Mouse (Mus musculus): ENCODE measurements at regions not wholly inside any gene's neighbourhood (a gene's known extent, or its start where the extent isn't known, plus 50 kb on each side); places are given as distances from the start of the nearest gene placed in this dataset.

DNA sequence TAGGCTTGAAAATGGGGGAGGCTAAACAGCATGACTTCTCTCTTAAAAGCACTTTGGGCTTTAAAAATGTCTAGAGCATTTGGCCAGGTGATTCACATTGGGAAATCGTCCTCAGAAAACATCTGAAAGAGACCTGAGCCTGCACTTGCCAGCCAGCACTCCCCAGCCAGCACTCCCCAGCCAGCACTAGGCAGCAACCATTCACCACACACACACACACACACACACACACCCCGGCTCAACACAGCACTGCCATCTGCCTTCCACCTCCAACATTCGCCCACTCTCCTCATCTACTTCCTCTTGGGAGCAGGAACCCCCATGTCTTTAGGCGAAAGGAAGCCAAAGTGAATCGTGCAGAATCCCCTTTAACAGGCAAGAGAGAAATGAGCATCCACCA is 85.4 kb downstream of the Atp23 start:
- Histone ChIP-seq H3K9me3 (replicated peaks) (no peaks in the 10 kb centered on the region), H3K4me3 (replicated peaks) (no peak overlapping the region), H3K4me2 (no peak overlapping the region), H3K27ac (no peak overlapping the region), H3K4me1 (peaks cover 6% of the 10 kb centered on the region; the same call in 1 of the 2 replicates), H3K9ac (no peak overlapping the region), H3K36me3 (no peaks in the 10 kb centered on the region), H3K27me3 (no peaks in the 10 kb centered on the region)
- ATAC-seq (replicated peaks; ENCODE audit: low FRiP score), result no peak
- WGBS, result 77% methylated on average over 5 of the region's 5 CpGs

- peaks cover 12% of the 10 kb centered on the region for H3K4me1 ChIP-seq
- H3K36me3 ChIP-seq, result no peaks in the 10 kb centered on the region
- H3K9me3 ChIP-seq (replicated peaks), result no peaks in the 10 kb centered on the region
- H3K4me2 ChIP-seq, result no peak overlapping the region
- WGBS, result 91% methylated on average over 18 of the region's 18 CpGs
- H3K9ac ChIP-seq, result no peak overlapping the region
- no peak for ATAC-seq (replicated peaks; ENCODE audit: low FRiP score)
- H3K27ac ChIP-seq, result no peak overlapping the region
- no peak overlapping the region for H3K4me3 ChIP-seq (replicated peaks)
- H3K27me3 ChIP-seq, result no peaks in the 10 kb centered on the region
These were observed 86.2 kb downstream of the Atp23 start for GRCm38 (mm10) chr10:126814968-126815367.

DNA sequence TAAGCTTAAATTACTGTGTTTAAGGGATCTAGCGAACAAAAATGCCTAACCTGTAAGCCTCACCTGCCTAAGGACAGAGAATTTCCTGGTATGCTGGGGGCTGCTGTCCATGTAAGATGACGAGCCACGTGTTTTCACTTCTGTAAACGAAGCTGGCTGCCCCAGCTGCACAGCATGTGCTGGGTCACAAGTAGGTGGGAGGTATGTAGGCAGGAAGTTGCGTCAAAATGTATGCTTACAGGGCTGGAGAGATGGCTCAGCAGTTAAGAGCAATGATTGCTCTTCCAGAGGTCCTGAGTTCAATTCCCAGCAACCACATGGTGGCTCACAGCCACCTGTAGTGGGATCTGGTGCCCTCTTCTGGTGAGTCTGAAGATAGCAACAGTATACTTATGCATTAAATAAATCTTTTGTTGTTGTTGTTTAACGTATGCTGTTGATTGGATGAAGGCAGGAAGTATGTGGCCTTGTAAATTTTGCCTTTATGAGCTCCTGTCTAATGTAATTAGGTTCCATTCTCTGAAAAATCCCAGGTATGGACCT is 88.0 kb downstream of the Atp23 start:
- WGBS, result 83% methylated on average over 6 of the region's 6 CpGs
- Histone ChIP-seq H3K27me3 (no peaks in the 10 kb centered on the region), H3K4me2 (no peak overlapping the region), H3K9ac (no peak overlapping the region), H3K4me3 (replicated peaks) (no peak overlapping the region), H3K36me3 (no peaks in the 10 kb centered on the region), H3K27ac (no peak overlapping the region), H3K9me3 (replicated peaks) (no peaks in the 10 kb centered on the region), H3K4me1 (peaks cover 19% of the 10 kb centered on the region)
- ATAC-seq (replicated peaks; ENCODE audit: low FRiP score), result no peak

- Histone ChIP-seq H3K27ac (no peak overlapping the region), H3K4me1 (peaks cover 19% of the 10 kb centered on the region), H3K27me3 (no peaks in the 10 kb centered on the region), H3K4me2 (no peak overlapping the region), H3K36me3 (no peaks in the 10 kb centered on the region), H3K9me3 (replicated peaks) (no peaks in the 10 kb centered on the region), H3K9ac (no peak overlapping the region), H3K4me3 (replicated peaks) (no peak overlapping the region)
- no peak for ATAC-seq (replicated peaks; ENCODE audit: low FRiP score)
- WGBS, result 64% methylated on average over 7 of the region's 7 CpGs
These were observed 88.9 kb downstream of the Atp23 start for GRCm38 (mm10) chr10:126812243-126812755.

- H3K9me3 ChIP-seq (replicated peaks), result no peaks in the 10 kb centered on the region
- ATAC-seq (replicated peaks; ENCODE audit: low FRiP score), result 0 out of 2 replicates have a peak, but pooled peaks have one; percentile 44
- peak overlapping the region; percentile 55; the same call in 1 of the 2 replicates for H3K4me2 ChIP-seq
- H3K9ac ChIP-seq, result no peak overlapping the region
- no peaks in the 10 kb centered on the region for H3K27me3 ChIP-seq
- H3K4me1 ChIP-seq, result peaks cover 19% of the 10 kb centered on the region
- 57% methylated on average over 11 of the region's 11 CpGs for WGBS
- no peak overlapping the region for H3K27ac ChIP-seq
- no peaks in the 10 kb centered on the region for H3K36me3 ChIP-seq
- no peak overlapping the region for H3K4me3 ChIP-seq (replicated peaks)
These were observed 90.6 kb downstream of the Atp23 start for GRCm38 (mm10) chr10:126810346-126811095.

DNA sequence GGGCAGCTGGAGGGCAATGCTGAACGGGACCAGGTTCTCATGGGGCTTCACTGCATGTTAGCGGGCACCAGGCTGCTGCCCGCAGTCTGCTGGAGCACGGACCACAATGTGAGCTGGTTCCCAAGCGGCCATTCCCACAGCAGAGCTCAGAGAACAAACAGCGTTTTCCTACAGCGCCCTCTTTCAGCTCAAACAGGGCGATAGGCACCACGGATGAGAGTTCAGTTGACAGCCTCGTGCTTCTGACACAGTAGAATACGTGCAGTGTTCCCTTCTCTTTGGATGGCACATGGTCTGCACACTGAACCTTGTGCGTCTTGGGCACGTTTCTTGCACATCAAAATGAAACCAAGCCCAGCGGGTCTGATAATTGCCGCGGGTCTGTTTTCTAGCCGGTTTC is 91.6 kb downstream of the Atp23 start:
- Histone ChIP-seq H3K9ac (no peak overlapping the region), H3K4me1 (peaks cover 19% of the 10 kb centered on the region), H3K4me3 (replicated peaks) (peak overlapping the region; percentile 32), H3K9me3 (replicated peaks) (no peaks in the 10 kb centered on the region), H3K4me2 (peak overlapping the region; percentile 55), H3K36me3 (no peaks in the 10 kb centered on the region), H3K27me3 (no peaks in the 10 kb centered on the region), H3K27ac (no peak overlapping the region)
- 0 out of 2 replicates have a peak, but pooled peaks have one; percentile 28 for ATAC-seq (replicated peaks; ENCODE audit: low FRiP score)
- 50% methylated on average over 17 of the region's 17 CpGs for WGBS

GRCm38 (mm10) chr10:126806881-126807280 is 94.3 kb downstream of the Atp23 start:
- no peak overlapping the region for H3K27ac ChIP-seq
- H3K36me3 ChIP-seq, result no peaks in the 10 kb centered on the region
- no peak overlapping the region for H3K9ac ChIP-seq
- ATAC-seq (replicated peaks; ENCODE audit: low FRiP score), result no peak
- WGBS, result 95% methylated on average over 4 of the region's 4 CpGs
- no peaks in the 10 kb centered on the region for H3K27me3 ChIP-seq
- H3K4me3 ChIP-seq (replicated peaks), result no peak overlapping the region
- H3K4me2 ChIP-seq, result no peak overlapping the region
- no peaks in the 10 kb centered on the region for H3K9me3 ChIP-seq (replicated peaks)
- H3K4me1 ChIP-seq, result peaks cover 18% of the 10 kb centered on the region

DNA sequence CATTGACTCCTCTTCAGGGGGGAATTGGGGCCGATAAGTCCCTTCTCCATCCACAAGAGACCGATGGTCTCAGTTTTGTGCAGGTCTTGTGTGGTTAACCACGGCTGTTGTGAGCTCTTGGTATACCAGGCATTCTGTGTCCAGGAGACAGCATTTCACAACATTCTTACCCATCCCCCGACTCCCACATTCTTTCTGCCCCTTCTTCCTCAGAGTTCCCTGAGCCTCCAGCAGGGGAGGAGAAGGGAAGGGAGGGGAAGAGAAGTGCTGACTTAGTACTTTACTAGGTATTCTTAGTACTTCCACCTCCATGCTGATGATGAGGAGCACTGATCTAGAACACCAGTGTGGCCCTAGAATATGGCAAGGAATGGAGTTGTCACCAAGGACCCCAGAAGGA is 98.4 kb downstream of the Atp23 start:
- Histone ChIP-seq H3K4me2 (no peak overlapping the region), H3K9ac (no peak overlapping the region), H3K27ac (no peak overlapping the region), H3K36me3 (no peaks in the 10 kb centered on the region), H3K4me3 (replicated peaks) (no peak overlapping the region), H3K4me1 (no peaks in the 10 kb centered on the region), H3K9me3 (replicated peaks) (no peaks in the 10 kb centered on the region), H3K27me3 (no peaks in the 10 kb centered on the region)
- no peak for ATAC-seq (replicated peaks; ENCODE audit: low FRiP score)
- WGBS, result 80% methylated on average over 4 of the region's 4 CpGs

DNA sequence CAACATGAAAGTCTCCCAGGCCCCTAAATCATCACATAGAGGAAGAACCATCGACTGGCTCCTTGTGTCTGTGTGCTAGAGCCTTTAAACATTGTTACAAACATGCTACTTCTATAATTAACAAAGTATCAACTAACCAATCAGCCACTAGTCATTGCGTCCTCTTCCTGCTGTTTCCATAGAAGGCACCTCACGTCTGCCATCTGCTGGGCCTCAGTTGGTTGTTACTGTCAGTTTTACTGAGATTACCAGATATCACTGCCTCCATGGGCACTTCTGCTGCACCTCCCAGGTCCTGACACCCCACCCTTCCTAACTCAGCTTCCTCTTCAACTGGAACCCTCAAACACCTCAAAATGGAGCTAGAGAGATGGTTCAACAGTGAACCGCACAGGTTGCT is 101.8 kb downstream of the Atp23 start:
- ATAC-seq (replicated peaks; ENCODE audit: low FRiP score), result no peak
- 63% methylated on average over 4 of the region's 4 CpGs for WGBS
- no peak overlapping the region for H3K27ac ChIP-seq
- H3K4me2 ChIP-seq, result no peak overlapping the region
- H3K9me3 ChIP-seq (replicated peaks), result no peaks in the 10 kb centered on the region; the same call in 1 of the 2 replicates
- no peaks in the 10 kb centered on the region for H3K27me3 ChIP-seq
- no peak overlapping the region for H3K4me3 ChIP-seq (replicated peaks)
- H3K9ac ChIP-seq, result no peak overlapping the region
- H3K4me1 ChIP-seq, result no peaks in the 10 kb centered on the region
- no peaks in the 10 kb centered on the region for H3K36me3 ChIP-seq

DNA sequence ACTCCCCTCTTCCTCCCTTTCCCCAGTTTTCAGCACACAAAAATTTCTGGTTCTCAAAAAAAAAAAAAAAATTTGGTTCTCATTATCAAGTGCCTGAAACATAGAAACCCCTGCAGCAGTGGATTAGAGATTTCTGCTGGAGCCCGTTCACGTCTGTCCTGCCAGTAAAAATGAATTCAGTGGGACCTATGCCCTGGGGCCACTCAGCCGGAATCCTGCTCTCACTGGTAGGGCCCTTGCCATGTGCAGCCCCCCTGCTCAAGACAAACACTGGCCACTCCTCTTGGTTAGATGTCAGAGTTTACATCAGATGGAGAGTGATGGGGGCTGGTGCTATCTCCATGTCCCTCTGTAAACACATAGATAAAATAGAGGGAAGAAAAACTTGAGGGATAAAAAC is 108.0 kb downstream of the Atp23 start:
- Histone ChIP-seq H3K9me3 (replicated peaks) (no peaks in the 10 kb centered on the region; the same call in 1 of the 2 replicates), H3K4me3 (replicated peaks) (no peak overlapping the region), H3K9ac (no peak overlapping the region), H3K27me3 (no peaks in the 10 kb centered on the region), H3K36me3 (no peaks in the 10 kb centered on the region), H3K4me2 (no peak overlapping the region), H3K27ac (no peak overlapping the region), H3K4me1 (peaks cover 4% of the 10 kb centered on the region; the same call in 1 of the 2 replicates)
- 27% methylated on average over 3 of the region's 3 CpGs for WGBS
- ATAC-seq (replicated peaks; ENCODE audit: low FRiP score), result no peak

DNA sequence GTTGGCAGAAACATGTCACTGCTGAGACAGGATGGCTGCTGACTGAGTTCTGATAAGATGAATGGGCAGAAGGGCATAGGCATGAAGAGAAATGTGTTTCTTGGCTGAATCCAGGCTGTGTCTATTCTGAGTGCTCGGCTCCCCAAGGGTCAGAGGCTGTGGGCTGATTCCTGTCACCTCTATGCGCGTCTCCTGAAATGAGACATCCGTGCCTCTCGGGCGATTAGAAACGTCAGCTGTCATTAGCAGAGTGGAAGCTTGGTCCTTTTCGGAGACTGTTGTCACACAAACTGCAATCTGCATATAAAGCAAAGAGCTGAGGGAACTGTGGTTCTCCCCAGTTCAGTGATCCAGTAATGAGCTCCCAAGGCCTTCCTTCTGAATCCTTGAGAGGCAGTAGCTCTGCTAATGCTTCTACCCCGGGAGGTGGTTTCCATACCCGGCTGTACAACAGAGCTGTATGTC is 108.8 kb downstream of the Atp23 start:
- no peak for ATAC-seq (replicated peaks; ENCODE audit: low FRiP score)
- 53% methylated on average over 10 of the region's 10 CpGs for whole genome bisulfite sequencing
- peaks cover 4% of the 10 kb centered on the region; the same call in 1 of the 2 replicates for H3K4me1 ChIP-seq
- H3K9ac ChIP-seq, result no peak overlapping the region
- no peak overlapping the region for H3K27ac ChIP-seq
- H3K4me3 ChIP-seq (replicated peaks), result no peak overlapping the region
- H3K36me3 ChIP-seq, result no peaks in the 10 kb centered on the region
- H3K4me2 ChIP-seq, result no peak overlapping the region
- no peaks in the 10 kb centered on the region for H3K27me3 ChIP-seq
- no peaks in the 10 kb centered on the region; the same call in 1 of the 2 replicates for H3K9me3 ChIP-seq (replicated peaks)

DNA sequence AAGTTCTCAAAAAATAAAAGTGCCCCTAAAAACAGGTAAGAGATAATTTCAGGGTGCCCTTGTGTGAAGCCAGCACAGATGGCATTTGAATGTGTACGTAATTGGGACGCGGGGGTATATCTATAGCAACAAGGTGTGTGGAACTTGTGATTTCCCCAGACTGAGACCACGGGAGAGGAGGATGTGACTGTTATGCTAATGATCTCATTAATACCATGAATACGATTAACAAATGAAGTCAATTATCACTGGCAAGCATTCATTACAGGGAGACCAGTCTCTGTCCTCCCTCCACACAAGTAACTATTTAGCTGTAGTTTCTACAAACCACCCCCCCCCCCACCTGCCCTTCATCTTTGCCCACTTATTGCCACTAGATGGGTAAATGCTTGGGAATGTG is 112.9 kb downstream of the Atp23 start:
- no peak for ATAC-seq (replicated peaks; ENCODE audit: low FRiP score)
- Histone ChIP-seq H3K4me2 (no peak overlapping the region), H3K9me3 (replicated peaks) (no peaks in the 10 kb centered on the region), H3K4me1 (peaks cover 4% of the 10 kb centered on the region; the same call in 1 of the 2 replicates), H3K27me3 (no peaks in the 10 kb centered on the region), H3K36me3 (no peaks in the 10 kb centered on the region), H3K4me3 (replicated peaks) (no peak overlapping the region), H3K9ac (no peak overlapping the region), H3K27ac (no peak overlapping the region)
- 90% methylated on average over 5 of the region's 5 CpGs for WGBS
